Mouse (Mus musculus) kidney, adult 2 months (tissue): Measurements from ENCODE around the gene Rfx2.

ENCODE experiments used
- CTCF ChIP-seq: fragments of 200-500 bp; conservative IDR thresholded peaks from 2 replicates; pipeline ENCODE4 v1.5.1; 2011; ENCODE audit warnings: low read depth, mild to moderate bottlenecking, control low read depth, low read length, moderate library complexity, mixed read lengths; ENCODE audit not compliant: insufficient read depth, insufficient read length
- POLR2A ChIP-seq: fragments of 200-500 bp; IDR thresholded peaks from one replicate; pipeline ENCODE4 v1.6.1; 2011; ENCODE audit warnings: low read depth, low read length, control low read depth

- no peak for TF ChIP-seq POLR2A
- no peak for TF ChIP-seq CTCF
Measured at GRCm38 (mm10) chr17:56829795-56830194, 1.0 kb downstream of the Rfx2 start.
